Mouse (Mus musculus) ES-E14 (cell line): ENCODE results near the gene Hcls1. TPM values are rescaled to one million over a fixed set of nuclear protein-coding genes. Genes with fewer than 3 reads are reported as not detected.

Experiments
- DNase-seq: peaks from one replicate; pipeline ENCODE4 v3.0.0-alpha.2; 2013; ENCODE audit warnings: low read depth, low spot score
- H3K27ac ChIP-seq: 2 replicates; pipeline ENCODE4 v1.5.1; 2012; ENCODE audit warnings: low read depth, mild to moderate bottlenecking, low read length, moderate library complexity, mixed read lengths; ENCODE audit not compliant: poor library complexity, insufficient read depth, severe bottlenecking
- H3K36me3 ChIP-seq: 2 replicates; pipeline ENCODE4 v1.6.1; 2012; ENCODE audit warnings: mild to moderate bottlenecking, low read length, moderate library complexity, mixed read lengths; ENCODE audit not compliant: control insufficient read depth, poor library complexity, insufficient read depth, severe bottlenecking
- H3K4me1 ChIP-seq, 2 experiments: fragments of 150-350 bp in 1 of 2; sonication (generic) in 1 of 2; 2 replicates each; pipeline ENCODE4 v1.6.1; 2012; ENCODE audit warnings: low read length in 2 of 2, mild to moderate bottlenecking in 1 of 2, mixed read lengths in 1 of 2; ENCODE audit not compliant: control insufficient read depth in 2 of 2, insufficient read depth in 2 of 2, poor library complexity in 1 of 2
- H3K4me3 ChIP-seq, 2 experiments: fragments of 150-350 bp in 1 of 2; sonication (generic) in 1 of 2; 2 replicates each; pipeline ENCODE4 v1.5.1; 2012; ENCODE audit warnings: low read length in 2 of 2, low read depth in 1 of 2, mild to moderate bottlenecking in 1 of 2, mixed read lengths in 1 of 2; ENCODE audit not compliant: insufficient read depth in 1 of 2, poor library complexity in 1 of 2, severe bottlenecking in 1 of 2
- H3K9ac ChIP-seq: 2 replicates; pipeline ENCODE4 v1.6.1; 2012; ENCODE audit warnings: low read depth, mild to moderate bottlenecking, low read length, mixed read lengths; ENCODE audit not compliant: poor library complexity, insufficient read depth, severe bottlenecking
- H3K9me3 ChIP-seq: fragments of 150-350 bp; sonication (generic); 2 replicates; pipeline ENCODE4 v1.6.1; 2012; ENCODE audit warnings: low read depth, mild to moderate bottlenecking, low read length; ENCODE audit not compliant: control insufficient read depth, insufficient read depth
- CHD2 ChIP-seq: IDR thresholded peaks from 2 replicates; pipeline ENCODE4 v1.6.1; 2014; ENCODE audit warnings: mild to moderate bottlenecking, low read depth, low read length, inconsistent platforms
- HCFC1 ChIP-seq: IDR thresholded peaks from 2 replicates; pipeline ENCODE4 v1.6.1; 2012; ENCODE audit warnings: low read length, inconsistent platforms, borderline replicate concordance; ENCODE audit not compliant: insufficient read depth
- MAFK ChIP-seq: IDR thresholded peaks from 2 replicates; pipeline ENCODE4 v1.6.1; 2014; ENCODE audit warnings: mild to moderate bottlenecking, low read depth, low read length, inconsistent platforms; ENCODE audit not compliant: insufficient read depth
- ZC3H11A ChIP-seq: IDR thresholded peaks from 2 replicates; pipeline ENCODE4 v1.6.1; 2012; ENCODE audit warnings: low read depth, mild to moderate bottlenecking, inconsistent platforms, low read length, borderline replicate concordance
- ZNF384 ChIP-seq: IDR thresholded peaks from 2 replicates; pipeline ENCODE4 v1.6.1; 2012; ENCODE audit warnings: low read depth, low read length, inconsistent platforms
- in situ Hi-C, 2 experiments: fragments of 600-800 bp; cut with MboI; formaldehyde crosslinking; loops; one replicate each; pipeline ENCODE4 v1.15.1; 2025; ENCODE audit warnings: low sequenced_read_pairs in 2 of 2, inconsistent platforms in 1 of 2; ENCODE audit not compliant: unreplicated experiment in 2 of 2
- total RNA-seq: library from RNA; depleted of rRNA; stranded (reverse); fragments of 300-350 nt; gene quantifications from 2 replicates; pipeline ENCODE4 v1.2.3, GENCODE M21; 2012; rRNA removed

The Hcls1 gene
- 0.16 and 1.2 TPM in 2 replicates for total RNA-seq

- H3K4me3 ChIP-seq, result no peak within 1 kb of the TSS
- no peaks in the 10 kb centered on the region for H3K4me1 ChIP-seq
- no peaks in the 10 kb centered on the region for H3K9me3 ChIP-seq
- H3K36me3 ChIP-seq, result peaks cover 10% of the 10 kb centered on the region
- DNase-seq, result no peak
- H3K9ac ChIP-seq, result no peak within 1 kb of the TSS
- in situ Hi-C loops, result no loop called here
- no peak within 1 kb of the TSS for H3K27ac ChIP-seq
- TF ChIP-seq ZC3H11A (no peak), ZNF384 (no peak), MAFK (no peak), CHD2 (no peak), HCFC1 (no peak)
Measured at GRCm38 (mm10) chr16:36934841-36935620, at the start of gene Hcls1. TSS of gene Hcls1 (plus strand) at chr16:36934983.

DNA sequence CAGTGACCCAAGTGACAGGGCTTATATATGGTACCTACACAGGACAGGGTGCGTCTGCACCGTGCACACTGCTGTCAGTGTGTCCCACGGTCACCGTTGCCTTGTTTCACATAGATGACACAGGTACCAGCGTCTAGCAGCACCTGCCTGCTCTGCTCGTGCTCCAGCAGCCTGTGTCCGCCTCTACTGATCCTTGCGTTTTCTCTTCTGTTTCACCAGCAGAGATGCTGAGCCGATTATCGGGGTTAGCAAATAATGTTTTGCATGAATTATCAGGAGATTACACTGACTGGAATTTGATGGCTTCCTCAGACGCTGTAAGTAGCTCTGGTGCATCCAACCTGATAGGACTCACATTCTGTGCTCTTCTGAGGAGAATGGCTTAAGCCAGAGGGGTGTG lies 48.9 kb upstream of the Hcls1 start:
- Histone ChIP-seq H3K36me3 (peaks cover 7% of the 10 kb centered on the region; the same call in 1 of the 2 replicates), H3K9me3 (no peaks in the 10 kb centered on the region), H3K9ac (no peak overlapping the region), H3K4me3 (no peak overlapping the region), H3K27ac (no peak overlapping the region), H3K4me1 (no peaks in the 10 kb centered on the region)
- in situ Hi-C loops, result no loop called here
- DNase-seq, result no peak
- no peak for TF ChIP-seq CHD2
- TF ChIP-seq MAFK, result no peak
- TF ChIP-seq HCFC1, result no peak

GRCm38 (mm10) chr16:36887546-36887945 lies 47.2 kb upstream of the Hcls1 start:
- H3K27ac ChIP-seq, result no peak overlapping the region
- in situ Hi-C loops, result no loop called here
- DNase-seq, result peak; percentile 51
- no peak overlapping the region for H3K9ac ChIP-seq
- no peaks in the 10 kb centered on the region for H3K9me3 ChIP-seq
- H3K4me1 ChIP-seq, result no peaks in the 10 kb centered on the region
- H3K36me3 ChIP-seq, result peaks cover 11% of the 10 kb centered on the region; the same call in 1 of the 2 replicates
- TF ChIP-seq ZNF384, result no peak
- TF ChIP-seq CHD2, result 0 out of 2 replicates have a peak, but pooled peaks have one; percentile 35
- no peak overlapping the region for H3K4me3 ChIP-seq

DNA sequence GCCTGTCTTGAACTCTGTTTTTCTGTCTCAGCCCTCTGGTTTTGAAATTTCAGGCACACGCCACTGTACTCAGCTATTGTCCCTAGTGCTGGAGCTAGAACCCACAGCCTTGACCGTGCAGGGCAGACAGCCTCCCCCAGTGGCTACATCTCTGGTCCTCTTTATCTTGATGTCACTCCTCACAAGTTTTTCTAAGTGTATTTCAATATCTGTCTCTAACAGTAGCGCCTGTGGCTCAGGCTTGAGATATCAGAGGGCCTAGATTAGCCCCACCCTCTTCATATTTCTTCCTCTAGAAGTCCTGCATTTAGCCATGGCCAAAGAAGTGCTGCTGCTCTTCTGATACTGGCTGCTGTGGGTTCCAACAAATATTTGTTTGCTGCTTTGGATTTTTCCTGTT lies 44.2 kb upstream of the Hcls1 start:
- H3K27ac ChIP-seq, result no peak overlapping the region
- H3K9me3 ChIP-seq, result no peaks in the 10 kb centered on the region
- H3K9ac ChIP-seq, result no peak overlapping the region
- no peaks in the 10 kb centered on the region for H3K4me1 ChIP-seq
- DNase-seq, result no peak
- in situ Hi-C loops, result no loop called here
- no peak overlapping the region for H3K4me3 ChIP-seq
- TF ChIP-seq MAFK (no peak), CHD2 (no peak), ZNF384 (no peak), HCFC1 (no peak), ZC3H11A (no peak)
- peaks cover 18% of the 10 kb centered on the region for H3K36me3 ChIP-seq

DNA sequence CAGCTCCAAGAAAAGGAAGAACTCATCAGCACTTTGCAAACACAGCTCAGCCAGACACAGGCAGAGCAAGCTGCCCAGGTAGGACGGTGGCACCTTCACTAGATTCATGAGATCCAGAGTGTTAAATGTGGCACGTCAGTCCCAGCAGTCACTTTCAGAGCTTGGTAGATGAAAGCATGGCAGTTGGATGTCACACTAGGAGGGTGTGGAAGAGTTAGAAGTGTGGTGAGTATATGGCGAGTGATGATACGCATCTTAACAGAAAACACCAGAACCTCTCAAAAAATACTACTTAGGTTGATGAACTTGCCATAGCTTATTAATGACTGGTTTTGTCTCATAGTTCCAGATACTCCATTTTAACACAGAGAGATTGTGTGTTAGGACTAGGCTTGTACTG lies 43.4 kb upstream of the Hcls1 start:
- in situ Hi-C loops, result no loop called here
- no peaks in the 10 kb centered on the region for H3K4me1 ChIP-seq
- no peak overlapping the region for H3K4me3 ChIP-seq
- no peak overlapping the region for H3K27ac ChIP-seq
- TF ChIP-seq ZC3H11A (no peak), MAFK (no peak), ZNF384 (no peak), HCFC1 (no peak), CHD2 (no peak)
- no peak for DNase-seq
- H3K36me3 ChIP-seq, result peaks cover 17% of the 10 kb centered on the region
- no peaks in the 10 kb centered on the region for H3K9me3 ChIP-seq
- H3K9ac ChIP-seq, result no peak overlapping the region
